Mouse (Mus musculus): ENCODE measurements around the gene Stac3.
A peak's percentile ranks its signal among the peaks of the same experiment; 100 is the strongest.

The Stac3 gene

GRCm38 (mm10) chr10:127509837-127510701 is 8.6 kb downstream of the Stac3 start:
- no peak for DNase-seq

- no peak for DNase-seq
These were observed 9.6 kb downstream of the Stac3 start for GRCm38 (mm10) chr10:127510895-127511617.

GRCm38 (mm10) chr10:127511634-127512306 is 10.3 kb downstream of the Stac3 start:
- DNase-seq, result peak; percentile 29

GRCm38 (mm10) chr10:127512307-127512666 is 10.8 kb downstream of the Stac3 start:
- no peak for DNase-seq

GRCm38 (mm10) chr10:127512813-127513212 is 11.3 kb downstream of the Stac3 start:
- peak; percentile 97 for DNase-seq

GRCm38 (mm10) chr10:127513501-127514091 is 12.1 kb downstream of the Stac3 start:
- DNase-seq, result no peak

DNA sequence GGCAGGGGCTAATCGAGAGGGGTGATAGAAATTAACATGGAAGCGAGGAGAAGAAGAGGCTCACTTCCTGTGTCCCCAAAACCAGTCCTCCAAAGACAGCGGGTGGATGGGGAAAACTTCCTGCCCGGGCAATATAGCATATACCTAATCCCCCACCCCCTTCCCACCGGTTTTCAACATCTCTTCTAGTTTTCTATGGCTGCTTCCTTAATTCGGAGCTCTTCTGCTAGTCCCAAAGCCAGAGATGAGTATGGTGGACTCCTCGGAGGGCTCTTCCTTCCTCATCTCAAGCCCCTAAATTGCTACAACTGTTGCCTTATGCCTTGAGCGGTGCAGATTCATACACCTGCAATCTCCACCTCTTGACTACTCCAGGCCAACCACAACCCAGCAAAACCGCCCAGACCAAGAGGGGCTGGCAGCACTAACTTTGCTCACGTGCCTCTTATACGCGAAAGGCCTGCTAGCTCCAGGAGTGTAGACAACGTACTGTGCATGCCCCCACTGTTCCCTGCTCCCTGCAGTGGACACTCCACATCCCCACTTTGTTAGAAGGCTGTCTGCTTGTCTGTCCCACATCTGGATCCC is 12.7 kb downstream of the Stac3 start:
- DNase-seq, result no peak

DNA sequence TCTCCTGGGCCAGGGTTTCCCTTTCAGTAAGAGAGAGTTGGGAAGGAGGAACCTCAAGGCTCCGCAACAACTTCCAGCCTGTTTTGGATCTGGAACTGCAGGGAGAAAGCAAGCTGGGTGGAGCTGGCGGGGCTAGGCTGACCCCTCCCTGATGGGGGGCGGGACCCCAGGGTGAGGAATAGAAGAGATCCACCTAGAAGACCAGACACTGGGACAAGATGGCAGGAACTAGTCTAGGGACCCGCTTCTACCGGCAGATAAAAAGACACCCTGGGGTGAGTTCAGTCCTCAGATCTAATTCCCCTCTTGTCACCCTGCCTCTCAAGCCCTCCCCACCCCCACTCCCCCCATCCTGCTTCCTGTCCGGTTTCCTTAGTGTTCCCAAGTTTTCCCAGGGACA is 13.3 kb downstream of the Stac3 start, which contains the start of gene Ndufa4l2:
Gene Ndufa4l2, plus strand, starts transcription at position 204 of the 400 bp plus-strand sequence.
- DNase-seq, result peak; percentile 42

- DNase-seq, result no peak
These were observed 13.9 kb downstream of the Stac3 start for GRCm38 (mm10) chr10:127515271-127515982.

- no peak for DNase-seq
These were observed 14.5 kb downstream of the Stac3 start for GRCm38 (mm10) chr10:127515983-127516459.

- peak; percentile 45 for DNase-seq
These were observed 15.2 kb downstream of the Stac3 start for GRCm38 (mm10) chr10:127516576-127517260.

DNA sequence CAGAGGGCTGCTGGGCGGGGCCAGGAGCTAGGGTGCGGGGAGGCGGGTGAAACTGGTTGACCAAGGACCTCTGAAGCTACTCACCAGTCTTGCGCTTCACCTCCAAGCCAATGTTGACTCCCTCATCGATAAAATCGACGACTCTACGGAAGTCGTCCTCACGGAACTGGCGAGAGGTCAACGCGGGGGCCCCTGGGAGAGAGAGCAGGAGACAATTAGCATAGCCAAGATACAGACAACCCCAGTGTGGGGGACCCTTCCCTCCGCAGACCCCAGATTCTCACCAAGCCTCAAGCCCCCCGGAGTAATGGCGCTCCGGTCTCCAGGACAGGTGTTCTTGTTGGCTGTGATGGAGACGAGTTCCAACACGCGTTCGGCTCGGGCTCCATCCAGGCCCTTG is 16.5 kb downstream of the Stac3 start:
- DNase-seq, result no peak

GRCm38 (mm10) chr10:127519041-127519701 is 17.7 kb downstream of the Stac3 start:
- no peak for DNase-seq

DNA sequence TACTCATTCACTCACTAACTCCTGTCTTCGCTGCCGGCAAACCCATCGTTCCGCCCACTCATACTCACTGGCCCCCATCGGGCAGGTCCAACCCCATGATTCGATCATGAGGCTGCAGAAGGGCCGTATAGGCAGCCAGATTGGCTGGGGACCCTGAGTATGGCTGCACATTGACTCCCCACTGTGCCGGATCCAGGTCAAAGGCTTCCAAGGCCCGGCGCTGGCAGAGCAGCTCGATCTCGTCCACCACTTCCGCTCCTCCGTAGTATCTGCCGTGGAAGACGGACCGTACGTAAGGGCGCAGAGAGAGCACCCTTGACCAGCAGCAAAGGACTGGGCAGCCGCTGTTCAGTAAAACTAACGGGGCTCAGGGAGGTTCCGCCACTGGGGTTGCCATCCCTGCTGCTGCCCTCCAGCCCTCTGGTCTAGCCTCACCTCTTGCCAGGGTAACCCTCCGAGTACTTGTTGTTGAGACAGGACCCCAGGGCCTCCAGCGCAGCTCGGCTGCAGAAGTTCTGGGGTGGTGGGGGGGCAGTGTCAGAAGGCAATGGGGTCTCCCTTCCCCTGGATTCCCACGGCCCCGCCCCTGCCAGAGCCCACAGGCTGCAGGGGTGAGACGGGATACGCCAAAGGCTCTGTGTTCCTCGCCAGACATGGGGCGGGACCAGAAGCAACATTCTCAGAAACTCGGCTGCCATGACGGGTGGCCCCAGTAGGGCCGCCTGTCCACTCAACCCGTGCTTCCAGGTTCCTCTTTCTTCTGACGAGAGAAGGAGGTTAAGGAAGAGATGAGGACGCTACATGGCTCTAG is 18.6 kb downstream of the Stac3 start:
- no peak for DNase-seq

DNA sequence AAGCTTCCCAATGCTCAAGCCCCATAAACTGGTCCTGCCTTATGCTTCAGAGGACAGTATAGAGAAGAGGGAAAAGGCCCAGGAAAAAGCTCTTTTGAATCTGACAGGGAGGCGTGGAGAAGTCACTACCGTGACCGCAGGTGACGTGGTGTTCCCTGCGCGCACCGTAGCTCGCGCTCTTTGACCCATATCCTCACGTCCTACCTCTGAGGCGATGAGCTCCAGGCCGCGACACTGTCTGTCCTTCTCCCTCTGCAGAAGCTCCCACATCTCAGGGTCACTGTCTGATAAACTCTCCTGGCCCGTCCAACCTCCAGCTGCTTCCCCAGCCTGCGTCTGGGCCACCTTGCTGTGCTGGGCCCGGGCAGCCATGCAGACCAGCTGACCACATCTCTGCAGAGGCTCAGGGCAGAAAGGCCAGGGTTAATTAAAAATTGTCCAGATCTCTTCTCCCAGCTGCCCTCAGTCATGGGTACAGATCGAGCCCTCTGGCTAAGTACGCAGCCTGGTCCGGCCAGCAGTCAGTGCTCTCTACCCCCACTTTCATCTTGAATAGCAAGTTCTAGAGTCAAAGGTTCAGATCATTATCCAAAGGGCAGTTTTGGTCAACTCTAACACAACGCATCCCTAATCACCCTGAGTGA is 19.4 kb downstream of the Stac3 start:
- DNase-seq, result no peak

GRCm38 (mm10) chr10:127521611-127522080 is 20.2 kb downstream of the Stac3 start:
- no peak for DNase-seq

GRCm38 (mm10) chr10:127522088-127522581 is 20.6 kb downstream of the Stac3 start, which contains the start of gene Shmt2:
TSS of gene Shmt2 (minus strand) at chr10:127522444.
- DNase-seq, result peak; percentile 91

GRCm38 (mm10) chr10:127524646-127525255 is 23.3 kb downstream of the Stac3 start:
- DNase-seq, result no peak

All from lung, postnatal 36 days (tissue).